Mouse (Mus musculus) embryo, embryonic 10.5 days (tissue): ENCODE measurements at regions not wholly inside any gene's neighbourhood (a gene's known extent, or its start where the extent isn't known, plus 50 kb on each side); places are given as distances from the start of the nearest gene placed in this dataset.

Source experiments
- DNase-seq: peaks from one replicate; pipeline ENCODE4 v3.0.0-alpha.2; 2015; ENCODE audit warnings: low spot score

DNA sequence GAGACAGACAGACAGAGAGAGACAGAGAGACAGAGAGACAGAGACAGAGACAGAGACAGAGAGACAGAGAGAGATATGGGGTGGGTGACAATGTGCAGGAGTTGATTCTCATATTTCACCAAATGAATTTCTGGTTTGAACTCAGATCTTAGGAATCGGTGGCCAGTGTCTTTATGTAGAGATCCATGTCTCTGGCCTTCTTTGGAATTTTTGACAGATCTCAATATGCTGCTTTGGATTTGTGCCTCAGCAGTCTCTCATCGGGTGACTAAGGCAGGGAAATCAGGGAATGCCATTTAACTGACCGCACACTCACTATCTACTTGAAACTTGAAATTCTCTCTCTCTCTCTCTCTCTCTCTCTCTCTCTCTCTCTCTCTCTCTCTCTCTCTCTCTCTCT lies 286.3 kb upstream of the Mpdz start:
- DNase-seq = no peak

DNA sequence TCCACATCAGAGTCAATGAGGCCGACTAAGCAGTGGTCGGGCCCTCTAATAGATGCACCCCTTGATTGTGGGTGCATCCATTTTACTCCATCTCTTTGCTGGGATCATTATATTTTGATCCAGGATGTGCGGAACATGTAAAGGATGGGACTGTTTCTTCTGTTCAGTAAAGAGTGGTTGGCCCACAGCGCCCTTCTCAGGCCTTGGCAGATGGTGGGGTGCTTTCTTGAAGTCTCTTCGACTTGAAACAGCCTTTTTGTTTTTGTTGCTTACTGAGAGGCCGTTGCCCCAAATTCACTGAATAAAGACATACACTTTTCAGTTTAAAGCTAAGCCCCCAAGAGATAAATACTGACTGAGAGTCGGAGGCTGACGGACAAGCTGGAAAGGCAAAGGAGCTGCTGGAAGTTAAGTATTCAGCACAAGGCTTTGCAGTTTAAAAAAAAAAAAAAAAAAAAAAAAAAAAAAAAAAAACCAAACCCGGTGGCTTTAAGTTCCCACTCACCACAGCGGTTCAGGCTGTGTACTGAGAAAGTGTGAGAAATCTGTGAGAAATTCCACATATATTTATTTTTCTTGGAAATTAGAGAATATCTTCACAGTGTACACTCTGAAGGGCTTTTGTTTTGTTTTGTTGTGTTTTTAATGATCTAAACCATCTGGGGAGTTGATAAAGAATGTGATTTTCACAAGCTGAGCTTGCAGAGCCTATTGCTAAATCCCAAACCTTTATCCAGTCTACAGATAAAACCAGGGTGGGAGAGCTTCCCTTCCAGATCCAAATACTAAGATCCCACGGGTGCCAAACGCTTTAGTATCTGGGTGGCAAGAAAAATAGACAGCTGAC lies 285.3 kb upstream of the Mpdz start:
- DNase-seq = peak; percentile 27

DNA sequence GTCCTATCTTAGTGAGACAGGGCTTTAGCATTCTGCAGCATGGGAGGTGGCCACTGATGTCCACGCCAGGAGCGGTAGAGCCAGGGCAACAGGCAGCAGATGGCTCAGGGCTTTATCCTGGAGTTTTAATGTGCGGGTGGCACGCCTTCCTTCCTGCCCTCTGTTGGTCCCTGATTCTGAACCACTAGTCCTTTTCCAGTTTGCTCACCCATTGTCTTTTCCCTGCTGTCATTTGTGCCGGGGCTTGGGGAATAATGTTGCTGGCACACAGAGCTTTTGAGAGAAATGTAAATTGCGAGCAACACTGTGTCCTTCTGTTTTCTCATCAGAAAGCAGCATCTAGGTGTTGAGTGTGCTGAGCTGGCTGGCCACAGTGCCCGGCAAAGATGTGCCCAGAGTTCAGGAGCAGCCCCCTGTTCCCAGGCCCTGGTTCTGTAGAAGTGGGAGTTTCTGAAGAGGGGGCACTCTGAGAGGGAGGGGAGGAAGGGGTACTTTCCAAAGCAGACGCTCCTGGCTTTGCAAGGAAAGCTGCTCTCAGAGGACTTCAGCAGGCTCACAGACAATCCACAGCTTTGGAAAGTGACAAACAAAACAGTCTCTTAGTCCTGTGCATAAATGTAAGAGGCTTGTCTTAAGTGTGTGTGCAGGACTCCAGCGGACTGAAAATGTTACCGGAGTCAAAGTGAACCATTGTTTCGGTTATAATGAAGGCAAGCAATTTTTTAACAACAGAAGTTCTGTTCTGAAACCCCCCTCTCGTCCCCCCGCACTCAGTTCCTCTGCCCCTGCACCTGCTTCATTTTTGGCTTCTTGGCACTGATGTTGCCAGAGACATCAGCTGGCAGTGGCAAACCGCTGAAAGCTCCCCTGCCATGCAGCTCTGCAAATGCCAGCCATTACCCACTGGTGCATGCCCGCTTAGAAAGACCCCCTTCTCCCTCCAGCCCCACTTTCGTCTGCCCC lies 284.4 kb upstream of the Mpdz start:
- DNase-seq = peak; percentile 8

DNA sequence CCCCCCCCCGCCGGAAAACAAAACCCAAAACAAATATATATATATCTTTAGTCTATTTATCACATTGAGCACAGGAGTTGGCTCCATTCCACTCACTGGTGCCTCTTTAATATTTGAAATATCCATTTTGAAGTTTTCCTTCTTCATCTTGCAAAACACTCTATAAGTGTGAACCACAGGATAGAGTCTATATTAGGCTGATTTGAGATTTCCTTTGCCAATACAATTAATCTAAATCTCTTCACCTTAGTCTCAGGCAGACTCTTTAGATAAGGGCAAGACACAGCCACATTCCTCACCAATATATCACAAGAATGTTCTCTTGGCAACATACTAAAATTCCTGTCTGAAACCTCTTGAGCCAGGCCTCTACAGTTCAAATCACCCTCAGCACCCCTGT lies 282.1 kb upstream of the Mpdz start:
- DNase-seq = no peak

DNA sequence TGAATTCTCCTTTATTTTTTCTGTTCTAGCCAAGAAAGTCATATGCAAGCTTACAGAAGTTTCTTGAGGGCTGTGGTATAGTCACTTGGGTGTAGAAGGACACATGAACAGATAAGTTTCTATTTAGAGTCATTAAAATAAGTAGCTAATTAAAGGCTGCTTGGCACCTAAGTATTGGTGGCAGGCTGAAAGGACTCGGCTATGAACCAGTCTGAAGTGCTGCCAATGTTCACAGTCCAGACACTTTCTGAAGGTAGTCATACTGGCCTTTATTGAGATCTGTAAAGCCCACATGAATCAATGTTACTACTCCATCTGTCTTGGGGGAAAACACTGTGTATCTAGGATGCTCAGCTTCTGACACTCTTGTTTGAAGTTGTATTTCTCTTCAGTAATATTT lies 269.8 kb upstream of the Mpdz start:
- DNase-seq = no peak

DNA sequence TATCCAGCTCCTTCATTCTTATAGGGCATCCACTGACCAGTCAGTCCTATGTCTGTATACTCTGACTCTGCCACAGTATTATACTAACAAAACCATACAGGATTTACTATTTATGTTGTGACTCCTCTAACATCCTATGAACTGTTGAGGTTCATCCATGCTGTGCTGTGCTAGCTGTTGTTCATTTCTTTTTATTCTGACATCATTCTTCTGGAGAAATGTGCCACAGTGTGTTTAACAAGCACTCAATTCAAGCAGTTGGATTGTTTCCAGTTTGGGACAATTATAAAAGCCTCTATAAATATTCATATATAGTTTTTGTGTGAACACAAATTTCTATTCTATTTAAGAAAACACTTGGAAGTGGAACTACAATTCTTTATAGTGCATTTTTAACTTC lies 252.6 kb upstream of the Mpdz start:
- DNase-seq = no peak

DNA sequence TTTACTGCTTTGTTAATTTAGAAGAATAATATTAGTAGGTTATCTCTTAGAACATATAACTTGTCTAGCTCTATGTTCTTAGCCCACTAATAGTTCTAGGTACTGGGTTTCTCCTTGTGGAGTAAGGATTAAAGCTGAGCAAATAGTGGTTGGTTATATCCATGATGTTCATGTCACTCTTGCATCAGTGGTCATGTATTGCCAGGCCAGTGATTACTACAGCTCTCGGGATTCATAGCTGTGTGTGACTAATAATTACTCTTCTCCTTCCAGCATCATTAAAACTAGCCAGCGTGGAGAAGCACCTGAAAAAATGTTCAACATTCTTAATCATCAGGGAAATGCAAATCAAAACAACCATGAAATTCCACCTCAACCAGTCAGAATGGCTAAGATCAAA lies 234.6 kb upstream of the Mpdz start:
- no peak for DNase-seq

DNA sequence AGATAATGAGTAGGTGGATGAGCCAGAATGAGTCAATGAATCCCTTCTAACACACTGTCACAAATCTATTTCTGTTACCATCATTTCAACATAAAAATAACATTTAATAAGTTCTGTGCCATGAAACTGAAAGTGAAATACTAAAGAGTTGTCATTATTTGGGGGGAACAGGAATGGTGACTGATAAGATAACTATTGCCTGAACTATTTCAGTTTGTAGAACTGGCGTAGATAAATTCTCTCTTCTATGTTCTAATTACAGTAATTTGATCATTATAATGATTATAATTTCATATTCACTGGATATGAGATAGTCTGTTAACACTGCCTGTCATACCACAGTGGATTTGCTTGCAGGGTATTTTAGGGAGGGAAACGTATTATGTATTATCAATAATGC lies 232.3 kb upstream of the Mpdz start:
- no peak for DNase-seq

DNA sequence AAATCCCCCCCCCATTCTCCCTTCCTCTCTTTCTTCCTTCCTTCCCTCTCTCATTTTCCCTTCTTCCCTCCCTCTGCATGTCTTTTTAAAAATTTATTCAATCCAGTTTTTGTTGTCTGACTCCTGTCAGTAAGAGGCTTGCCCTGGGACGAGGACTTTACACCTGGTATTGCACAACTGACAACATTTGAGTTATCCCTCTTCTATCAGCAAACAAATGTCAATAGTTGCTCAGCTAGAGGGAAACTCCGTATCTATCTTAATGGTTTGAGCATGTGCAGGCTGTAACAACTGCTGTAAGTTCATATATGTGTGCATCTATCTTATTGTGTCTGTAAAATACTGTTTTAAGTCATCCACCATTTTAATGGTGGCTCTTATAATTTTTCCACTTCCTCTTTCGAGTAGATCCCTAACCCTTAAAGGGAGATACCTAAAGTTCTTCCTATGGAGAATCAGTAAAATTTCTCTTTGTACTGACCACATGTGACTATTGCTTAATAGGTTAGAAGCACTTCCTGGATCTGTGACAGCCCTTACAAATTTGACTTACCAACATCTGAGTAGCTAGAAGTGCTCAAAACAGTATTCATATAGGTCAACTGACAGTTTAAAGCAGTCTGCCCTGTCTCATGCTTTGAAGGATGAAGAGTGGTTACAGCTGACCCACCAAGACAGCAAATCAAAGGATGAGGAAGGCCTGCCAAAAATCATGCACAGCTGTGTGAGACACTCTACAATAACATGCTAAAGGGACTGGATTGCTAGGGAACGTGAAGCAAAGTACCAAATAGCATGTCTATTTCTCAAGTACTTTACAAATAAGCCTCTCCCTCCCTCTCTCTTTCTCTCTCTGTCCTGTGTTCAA lies 231.0 kb upstream of the Mpdz start:
- DNase-seq = no peak

DNA sequence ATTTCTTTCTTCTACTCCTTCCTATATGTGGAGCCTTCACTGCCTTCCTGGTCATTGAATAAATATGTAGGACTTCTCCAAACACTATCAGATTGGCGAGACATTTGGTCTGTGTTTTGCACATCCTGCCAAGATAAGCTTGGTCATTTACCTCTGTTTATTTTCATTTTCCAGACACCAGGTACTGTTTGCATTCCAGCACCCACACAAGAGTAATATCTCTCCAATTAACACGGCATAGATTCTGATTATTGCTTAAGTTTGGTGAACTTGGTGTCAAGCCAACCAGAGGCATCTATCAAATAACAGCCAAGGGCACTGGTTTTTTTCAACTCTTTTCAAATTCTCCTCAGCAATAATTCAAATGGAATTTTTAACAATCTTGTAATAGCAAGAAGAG lies 229.4 kb upstream of the Mpdz start:
- no peak for DNase-seq

DNA sequence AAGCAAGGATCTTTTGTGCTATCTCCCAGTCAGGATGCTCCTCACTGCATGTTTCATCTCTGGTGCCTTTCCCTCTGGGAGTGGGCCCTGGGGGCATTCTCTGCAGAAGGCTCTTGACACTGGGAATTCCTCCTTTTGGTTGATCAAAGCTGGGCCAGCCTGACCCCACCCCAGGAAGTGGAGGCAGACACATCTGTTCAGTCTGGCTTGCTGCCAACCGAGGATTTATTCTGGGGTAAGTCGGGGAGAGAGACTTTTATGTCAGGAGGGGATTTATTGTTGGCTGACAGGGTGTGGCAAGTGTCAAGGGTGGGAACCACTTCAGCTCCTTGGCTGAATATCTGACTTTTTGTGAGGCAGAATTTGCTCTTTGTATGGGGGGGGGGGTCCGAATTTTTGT lies 226.6 kb upstream of the Mpdz start:
- peak; percentile 69 for DNase-seq

DNA sequence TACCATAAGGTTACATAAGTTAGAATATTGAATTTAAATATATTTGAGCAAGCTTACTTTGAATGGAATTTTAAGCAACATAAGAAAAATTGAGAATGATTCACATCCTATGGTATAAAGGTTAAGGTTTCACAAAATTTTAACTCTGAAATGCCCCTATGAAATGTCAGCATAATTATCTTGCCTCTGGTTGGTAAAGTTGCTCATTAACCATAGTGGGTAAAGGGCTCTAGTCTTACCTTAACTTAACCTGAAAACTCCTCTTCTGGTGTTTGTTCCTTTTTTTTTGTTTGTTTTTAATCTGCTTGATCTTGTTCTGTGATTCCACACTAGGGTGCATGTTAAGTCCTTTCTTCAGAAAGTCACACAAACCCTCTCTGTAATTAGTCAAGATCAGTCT lies 218.5 kb upstream of the Mpdz start:
- DNase-seq = no peak

DNA sequence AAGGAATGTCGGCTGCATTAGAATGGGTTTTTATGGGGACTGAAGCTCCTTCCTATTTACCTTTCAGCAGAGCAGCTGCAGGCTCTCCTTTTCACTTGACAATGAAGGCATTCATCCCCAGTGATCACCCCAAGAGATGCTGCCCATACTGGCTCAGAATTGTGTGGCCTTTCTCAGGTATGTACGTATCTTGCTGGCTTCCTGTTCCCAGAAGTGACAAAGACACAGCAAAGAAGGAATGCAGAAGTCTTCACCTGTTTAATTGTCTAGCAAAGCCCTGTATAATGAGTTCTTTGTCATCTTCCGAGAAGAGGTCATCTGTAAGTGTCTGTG lies 185.8 kb upstream of the Mpdz start:
- no peak for DNase-seq

DNA sequence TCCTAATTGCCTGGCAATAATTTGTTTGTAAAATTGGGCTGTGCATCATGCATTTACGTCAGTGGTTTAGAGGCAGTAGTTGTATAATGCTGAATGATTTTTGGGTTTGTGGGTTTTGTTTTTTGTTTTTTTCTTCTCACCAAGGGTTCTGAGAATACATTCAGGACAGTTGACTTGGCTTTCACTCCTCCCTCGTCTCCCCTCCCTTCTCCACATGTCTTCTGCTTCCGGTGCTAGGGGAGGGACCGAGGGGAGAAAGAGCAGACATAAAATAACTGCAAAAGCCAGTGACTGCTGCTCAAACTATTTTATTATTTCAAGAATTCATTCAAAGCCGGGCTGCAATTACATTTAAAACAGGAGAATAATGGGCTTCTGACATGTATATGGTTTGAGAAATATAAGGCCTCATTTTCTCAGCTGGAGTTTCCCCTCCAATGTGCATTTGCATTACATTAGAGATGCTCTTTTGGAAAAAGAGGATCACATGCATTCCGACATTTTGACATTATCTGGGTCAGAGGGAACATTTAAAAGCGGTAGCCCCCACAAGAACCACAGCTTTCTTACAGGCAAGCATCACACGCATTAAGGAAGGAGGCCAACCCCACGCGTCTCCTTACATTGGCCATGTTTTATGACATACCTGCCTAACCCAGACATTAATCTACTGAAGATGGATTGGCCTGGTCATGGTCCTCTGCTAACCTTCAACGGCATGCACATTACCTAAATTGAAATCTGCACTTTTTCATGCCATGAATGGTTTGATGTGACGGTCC lies 185.3 kb upstream of the Mpdz start:
- peak; percentile 15 for DNase-seq

DNA sequence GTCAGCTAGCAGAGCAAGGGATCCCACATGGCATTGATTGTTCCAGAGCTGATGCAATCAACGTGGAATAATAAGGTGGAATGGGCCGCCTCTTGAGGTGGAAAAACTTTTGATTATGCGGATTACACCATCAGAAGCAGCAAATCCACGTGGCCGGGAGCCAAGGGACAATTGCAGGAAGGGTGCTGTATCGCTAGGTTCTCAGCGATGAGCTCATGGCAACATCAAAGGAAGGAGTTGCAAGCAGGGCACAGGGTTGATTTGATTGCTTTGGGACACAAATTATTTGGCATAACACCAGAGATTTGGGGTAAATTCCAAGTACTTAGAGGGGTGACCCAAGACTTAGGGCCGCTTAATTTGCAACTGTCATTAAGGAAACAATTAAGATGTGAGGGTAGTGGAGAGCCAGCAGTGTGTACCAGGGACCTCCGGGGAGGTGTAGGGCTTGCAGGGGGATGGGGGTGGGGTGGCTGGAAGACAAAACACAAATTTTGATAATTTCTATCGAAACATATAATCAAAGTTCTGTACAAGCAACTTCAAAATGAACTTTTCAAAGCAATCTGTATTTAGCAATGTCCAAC lies 182.8 kb upstream of the Mpdz start:
- DNase-seq = no peak

DNA sequence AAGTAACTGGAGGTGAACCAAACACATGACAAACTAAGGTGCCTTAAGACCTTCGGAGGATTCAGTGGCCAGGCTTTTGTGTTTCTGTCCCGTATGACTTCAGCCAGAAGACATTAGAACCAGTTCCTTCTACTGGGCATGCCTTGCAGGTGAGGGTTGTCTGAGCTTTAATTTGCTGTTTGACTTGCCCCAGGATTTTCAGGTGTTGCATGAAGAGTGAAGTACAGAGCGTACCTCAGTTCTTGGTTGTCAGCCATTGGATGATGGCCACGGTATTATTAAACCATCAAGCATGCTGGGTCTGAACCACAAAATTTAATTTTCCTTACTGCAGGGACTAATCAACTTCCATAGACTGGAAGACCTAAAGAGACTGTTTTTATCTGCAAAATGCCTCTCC lies 181.5 kb upstream of the Mpdz start:
- no peak for DNase-seq

DNA sequence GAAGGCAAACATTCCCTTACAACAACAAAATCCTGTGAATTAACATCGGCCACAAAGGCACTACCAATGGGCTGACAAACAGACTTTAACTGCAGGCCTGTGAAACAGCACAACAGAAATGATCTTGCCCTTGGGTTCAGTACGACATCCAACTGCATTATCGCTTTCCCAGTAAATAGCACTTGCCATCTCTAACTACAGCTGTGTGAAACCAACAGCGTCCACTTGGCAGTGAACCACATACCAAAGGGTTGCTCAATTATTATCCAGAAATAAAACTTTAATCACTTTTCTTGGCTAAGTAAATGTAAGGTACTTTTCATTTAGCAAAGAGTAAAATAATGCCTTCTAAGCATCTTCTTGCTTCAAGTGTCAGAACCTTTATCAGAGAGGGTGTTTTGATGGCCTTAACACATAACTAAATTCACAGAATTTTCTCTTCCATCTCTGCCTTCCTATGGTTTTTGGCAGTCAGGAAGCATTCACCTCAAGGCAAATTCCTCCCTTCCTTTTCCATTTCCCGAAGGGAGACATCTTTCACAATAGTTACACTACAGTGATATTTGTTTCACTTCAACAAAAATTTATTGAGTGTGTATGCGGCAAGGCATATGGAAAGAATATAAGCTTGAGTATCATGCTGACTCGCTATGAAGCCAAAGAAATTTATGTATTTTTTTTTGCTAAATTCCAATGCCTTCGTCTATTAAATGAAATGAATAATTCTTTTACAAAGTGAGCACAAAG lies 178.9 kb upstream of the Mpdz start:
- no peak for DNase-seq

DNA sequence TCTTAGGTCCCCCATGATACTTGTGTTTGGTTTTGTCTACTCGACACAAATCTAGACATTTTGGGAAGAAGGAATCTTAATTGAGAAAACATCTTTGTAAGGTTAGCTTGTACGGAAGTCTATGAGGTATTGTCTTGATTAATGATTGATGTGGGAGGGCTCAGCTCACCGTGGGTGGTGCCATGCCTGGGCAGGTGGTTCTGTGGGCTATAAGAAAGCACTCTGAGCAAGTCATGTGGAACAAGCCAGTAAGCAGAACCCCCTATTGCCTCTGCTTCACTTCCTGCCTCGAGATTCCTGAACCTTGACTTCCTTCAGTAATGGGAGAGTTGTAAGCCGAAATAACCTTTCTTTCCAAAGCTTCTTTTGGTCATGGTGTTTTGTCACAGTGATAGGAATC lies 174.6 kb upstream of the Mpdz start:
- DNase-seq = no peak

DNA sequence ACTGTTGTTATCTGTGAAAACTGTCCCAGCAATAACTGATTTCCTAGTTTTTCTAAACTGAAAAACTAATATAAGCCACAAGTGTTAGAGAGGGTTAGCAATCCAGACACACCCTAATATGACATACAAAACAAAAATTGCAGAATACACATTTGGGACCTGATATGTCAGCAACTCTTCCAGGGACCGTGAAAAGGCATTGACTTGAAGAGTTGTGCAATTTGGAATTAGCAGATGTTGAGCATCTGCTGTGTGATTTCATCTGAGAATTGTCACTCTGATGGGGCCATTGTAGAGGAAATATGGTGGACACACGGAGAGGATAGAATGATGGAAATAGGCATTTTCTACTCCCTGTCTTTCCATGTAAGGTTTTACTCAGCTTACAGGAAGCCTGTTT lies 168.6 kb upstream of the Mpdz start:
- DNase-seq = no peak

DNA sequence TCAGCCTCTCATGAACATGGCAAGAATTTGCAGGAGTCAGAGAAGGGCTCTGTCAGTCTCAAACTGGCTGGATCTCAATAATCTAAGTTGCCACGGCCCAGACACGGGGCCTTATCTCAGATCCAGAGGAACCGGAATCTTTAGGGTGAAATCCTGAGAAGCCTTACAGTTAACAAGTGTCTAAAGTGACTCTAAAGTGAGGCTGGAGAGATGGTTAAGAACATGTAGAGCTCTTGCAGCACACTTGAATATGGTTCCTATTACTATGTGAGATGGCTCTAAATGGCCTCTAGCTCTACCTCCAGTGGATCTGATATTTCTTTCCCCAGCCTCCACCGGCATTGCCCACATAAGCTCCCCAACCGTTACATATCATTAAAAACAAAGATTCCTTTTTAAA lies 157.8 kb upstream of the Mpdz start:
- DNase-seq = no peak

DNA sequence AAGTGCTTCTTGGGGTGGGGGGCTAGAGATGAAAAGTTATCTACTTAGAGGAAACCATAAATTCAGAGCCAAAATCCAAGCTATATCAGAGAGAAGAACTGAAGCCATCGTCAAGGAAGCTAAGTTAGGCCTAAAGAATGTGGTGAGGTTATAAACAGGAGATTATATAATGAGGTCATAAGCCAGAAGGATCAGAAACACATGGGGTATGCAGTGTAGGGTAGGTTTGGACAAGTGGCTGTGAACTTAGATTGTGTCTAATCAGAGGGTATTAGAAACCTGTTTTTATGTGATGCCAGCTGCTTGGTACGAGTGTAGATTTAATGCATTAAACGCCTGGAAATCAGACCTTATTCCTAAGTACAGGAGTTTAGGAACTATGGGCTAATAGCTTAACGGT lies 154.8 kb upstream of the Mpdz start:
- no peak for DNase-seq
